Mouse (Mus musculus) forebrain, postnatal 0 days (tissue): ENCODE data around the gene Icmt. TPM values are rescaled to one million over a fixed set of nuclear protein-coding genes. Genes with fewer than 3 reads are reported as not detected.

Experiments used
- ATAC-seq: fragments of 200-750 bp; cut with Nextera tagmentation; 2 replicates; pipeline ENCODE4 v1.8.0; 2017; ENCODE audit warnings: mild to moderate bottlenecking, moderate library complexity
- DNase-seq: peaks from one replicate; pipeline ENCODE4 v3.0.0-alpha.2; 2015
- H3K27ac ChIP-seq: fragments of 300-500 bp; sonication (generic); 2 replicates; pipeline ENCODE4 v1.5.1; 2014; ENCODE audit warnings: low read depth, mild to moderate bottlenecking, antibody characterized with exemption, low read length, moderate library complexity, mixed read lengths
- H3K27me3 ChIP-seq: fragments of 300-500 bp; sonication (generic); 2 replicates; pipeline ENCODE4 v1.6.1; 2014; ENCODE audit warnings: mild to moderate bottlenecking, low read length, mixed read lengths; ENCODE audit not compliant: insufficient read depth
- H3K36me3 ChIP-seq: fragments of 300-500 bp; sonication (generic); 2 replicates; pipeline ENCODE4 v1.6.1; 2014; ENCODE audit warnings: mild to moderate bottlenecking, moderate library complexity; ENCODE audit not compliant: insufficient read depth
- H3K4me1 ChIP-seq: fragments of 300-500 bp; sonication (generic); 2 replicates; pipeline ENCODE4 v1.6.1; 2014; ENCODE audit warnings: antibody characterized with exemption; ENCODE audit not compliant: insufficient read depth
- H3K4me2 ChIP-seq: fragments of 300-500 bp; sonication (generic); 2 replicates; pipeline ENCODE4 v1.6.1; 2014; ENCODE audit warnings: low read depth, mild to moderate bottlenecking, moderate library complexity
- H3K4me3 ChIP-seq: fragments of 300-500 bp; sonication (generic); 2 replicates; pipeline ENCODE4 v1.5.1; 2014; ENCODE audit warnings: low read depth, low read length, mixed read lengths
- H3K9ac ChIP-seq: fragments of 300-500 bp; sonication (generic); 2 replicates; pipeline ENCODE4 v1.6.1; 2014; ENCODE audit warnings: mild to moderate bottlenecking
- H3K9me3 ChIP-seq: fragments of 300-500 bp; sonication (generic); 2 replicates; pipeline ENCODE4 v1.6.1; 2016; ENCODE audit warnings: low read length
- CTCF ChIP-seq: sonication (generic); IDR thresholded peaks from 2 replicates; pipeline ENCODE4 v1.5.1; 2016; ENCODE audit warnings: antibody characterized with exemption, control low read depth, low read depth
- WGBS: fragments of 180-500 bp; shearing (Covaris S2); extraction: QIAGEN DNeasy Blood & Tissue Kit; methylation state at CpG from one replicate; pipeline ENCODE4 v1.1.7; 2014; 5-methylcytosine and 5-hydroxymethylcytosine counted together
- polyA plus RNA-seq: library from polyadenylated mRNA; unstranded; fragments of >200 nt; fragmentation: Nextera tagmentation; extraction: Ambion mirVana; gene quantifications from 2 replicates; pipeline ENCODE4 v1.2.1, GENCODE M21; 2015
- total RNA-seq: library from RNA; depleted of rRNA; stranded (reverse); fragments of >200 nt; gene quantifications from 2 replicates; pipeline ENCODE4 v1.2.3, GENCODE M21; 2014

Icmt gene
- total and polyA plus RNA-seq, 2 experiments from 2014 or later, result 12.7 to 28.5 TPM

DNA sequence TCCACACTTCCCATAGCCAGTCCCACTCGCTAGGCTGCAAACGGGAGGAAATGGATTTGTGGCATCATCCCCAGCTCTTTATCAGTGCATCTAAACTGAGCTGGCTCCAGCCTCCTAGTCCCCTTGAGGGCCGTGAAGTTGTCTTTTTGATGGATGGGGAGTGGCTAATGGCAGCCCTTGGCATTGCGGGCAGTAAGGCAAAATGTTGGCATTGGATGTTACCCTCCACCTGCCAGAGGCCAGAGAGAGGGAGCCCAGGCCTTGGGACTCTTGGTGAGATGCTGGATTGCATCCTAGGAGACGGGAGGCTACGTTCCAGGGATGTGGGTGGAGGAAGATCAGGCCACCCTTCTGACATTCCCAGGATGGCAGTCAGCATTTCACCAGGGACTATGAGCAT, 9.0 kb downstream of the Icmt start:
- 77% methylated on average over 6 of the region's 6 CpGs for WGBS
- ATAC-seq, result no peak

DNA sequence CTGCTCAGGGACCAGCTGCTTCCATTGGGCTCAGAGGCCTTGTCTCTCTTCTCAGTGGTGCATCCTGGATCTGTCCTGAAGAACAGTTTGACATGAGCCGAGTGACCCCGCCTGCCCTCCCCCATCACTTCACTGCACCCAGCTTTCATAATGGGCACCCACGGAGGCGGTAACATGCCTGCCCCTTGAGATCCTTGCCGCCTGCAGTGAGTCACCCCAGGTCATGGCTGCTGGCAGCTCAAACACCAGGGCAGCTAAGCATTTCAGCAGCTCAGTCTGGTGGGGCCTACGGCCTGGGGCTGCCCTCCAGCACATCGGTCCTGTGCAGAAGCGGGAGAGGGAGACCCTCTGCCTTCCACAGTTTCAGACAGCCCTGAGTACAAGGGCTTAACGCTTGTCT, 10.5 kb downstream of the Icmt start:
- no peak overlapping the region for H3K9ac ChIP-seq
- H3K36me3 ChIP-seq, result peaks cover 28% of the 10 kb centered on the region
- no peak overlapping the region for H3K27ac ChIP-seq
- no peak for ATAC-seq
- no peaks in the 10 kb centered on the region for H3K9me3 ChIP-seq
- no peak overlapping the region for H3K4me3 ChIP-seq
- H3K4me2 ChIP-seq, result no peak overlapping the region
- 88% methylated on average over 9 of the region's 9 CpGs for WGBS
- no peak for TF ChIP-seq CTCF
- H3K4me1 ChIP-seq, result no peaks in the 10 kb centered on the region
- peaks cover 18% of the 10 kb centered on the region for H3K27me3 ChIP-seq
- no peak for DNase-seq

More for the DNA sequence above, 9.0 kb downstream of the Icmt start:
- Histone ChIP-seq H3K27ac (no peak overlapping the region), H3K9ac (no peak overlapping the region), H3K9me3 (no peaks in the 10 kb centered on the region), H3K4me2 (no peak overlapping the region), H3K4me1 (no peaks in the 10 kb centered on the region), H3K4me3 (no peak overlapping the region), H3K27me3 (peaks cover 2% of the 10 kb centered on the region; the same call in 1 of the 2 replicates), H3K36me3 (peaks cover 42% of the 10 kb centered on the region)
- no peak for DNase-seq
- TF ChIP-seq CTCF, result no peak

DNA sequence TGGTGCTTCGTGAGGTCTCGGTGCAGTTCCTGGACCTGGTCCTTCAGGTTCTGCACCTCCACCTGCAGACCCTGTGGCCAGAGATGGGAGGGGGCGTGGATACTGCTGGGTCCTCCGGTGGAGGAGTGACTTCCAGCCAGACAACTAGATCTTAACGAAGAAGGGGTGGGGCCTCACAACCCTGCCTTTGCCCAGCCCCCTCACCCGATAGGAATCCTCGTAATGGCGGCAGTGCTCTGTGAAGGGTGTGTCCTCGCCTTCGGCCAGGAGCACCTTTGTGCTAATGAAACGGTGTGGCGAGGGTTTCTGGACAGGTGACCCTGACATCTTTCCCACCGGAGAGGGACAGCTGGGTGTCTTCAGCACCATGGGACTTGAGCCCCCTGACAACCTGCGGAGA, 15.2 kb downstream of the Icmt start:
- no peak for TF ChIP-seq CTCF
- no peak for ATAC-seq
- DNase-seq, result no peak
- 6% methylated on average over 14 of the region's 14 CpGs for WGBS
- Histone ChIP-seq H3K4me3 (peak overlapping the region; percentile 43; the same call in 1 of the 2 replicates), H3K4me1 (0 out of 2 replicates have a peak, but pooled peaks cover 7% of the 10 kb centered on the region), H3K27ac (no peak overlapping the region), H3K4me2 (peak overlapping the region; percentile 75), H3K9ac (peak overlapping the region; percentile 44; the same call in 1 of the 2 replicates), H3K36me3 (0 out of 2 replicates have a peak, but pooled peaks cover 4% of the 10 kb centered on the region), H3K27me3 (peaks cover 55% of the 10 kb centered on the region), H3K9me3 (no peaks in the 10 kb centered on the region)

GRCm38 (mm10) chr4:152313211-152313632, 16.2 kb downstream of the Icmt start:
- DNase-seq, result peak; percentile 59

GRCm38 (mm10) chr4:152313934-152314333, 16.9 kb downstream of the Icmt start:
- peak; percentile 73 for ATAC-seq
- Histone ChIP-seq H3K27ac (no peak overlapping the region), H3K4me2 (peak overlapping the region; percentile 75), H3K4me3 (peak overlapping the region; percentile 43), H3K9ac (peak overlapping the region; percentile 44; the same call in 1 of the 2 replicates), H3K36me3 (0 out of 2 replicates have a peak, but pooled peaks cover 1% of the 10 kb centered on the region), H3K9me3 (no peaks in the 10 kb centered on the region), H3K27me3 (peaks cover 66% of the 10 kb centered on the region), H3K4me1 (0 out of 2 replicates have a peak, but pooled peaks cover 7% of the 10 kb centered on the region)
- peak; percentile 66 for DNase-seq
- TF ChIP-seq CTCF, result peak; percentile 65

More at GRCm38 (mm10) chr4:152313211-152313632, 16.2 kb downstream of the Icmt start:
- H3K9me3 ChIP-seq, result no peaks in the 10 kb centered on the region
- H3K4me1 ChIP-seq, result 0 out of 2 replicates have a peak, but pooled peaks cover 7% of the 10 kb centered on the region
- H3K27me3 ChIP-seq, result peaks cover 65% of the 10 kb centered on the region
- no peak for TF ChIP-seq CTCF
- H3K27ac ChIP-seq, result no peak overlapping the region
- ATAC-seq, result peak; percentile 62
- H3K36me3 ChIP-seq, result 0 out of 2 replicates have a peak, but pooled peaks cover 4% of the 10 kb centered on the region
- H3K4me2 ChIP-seq, result peak overlapping the region; percentile 75
- under 1% methylated on average over 29 of the region's 29 CpGs for WGBS
- H3K4me3 ChIP-seq, result peak overlapping the region; percentile 43
- peak overlapping the region; percentile 44 for H3K9ac ChIP-seq

DNA sequence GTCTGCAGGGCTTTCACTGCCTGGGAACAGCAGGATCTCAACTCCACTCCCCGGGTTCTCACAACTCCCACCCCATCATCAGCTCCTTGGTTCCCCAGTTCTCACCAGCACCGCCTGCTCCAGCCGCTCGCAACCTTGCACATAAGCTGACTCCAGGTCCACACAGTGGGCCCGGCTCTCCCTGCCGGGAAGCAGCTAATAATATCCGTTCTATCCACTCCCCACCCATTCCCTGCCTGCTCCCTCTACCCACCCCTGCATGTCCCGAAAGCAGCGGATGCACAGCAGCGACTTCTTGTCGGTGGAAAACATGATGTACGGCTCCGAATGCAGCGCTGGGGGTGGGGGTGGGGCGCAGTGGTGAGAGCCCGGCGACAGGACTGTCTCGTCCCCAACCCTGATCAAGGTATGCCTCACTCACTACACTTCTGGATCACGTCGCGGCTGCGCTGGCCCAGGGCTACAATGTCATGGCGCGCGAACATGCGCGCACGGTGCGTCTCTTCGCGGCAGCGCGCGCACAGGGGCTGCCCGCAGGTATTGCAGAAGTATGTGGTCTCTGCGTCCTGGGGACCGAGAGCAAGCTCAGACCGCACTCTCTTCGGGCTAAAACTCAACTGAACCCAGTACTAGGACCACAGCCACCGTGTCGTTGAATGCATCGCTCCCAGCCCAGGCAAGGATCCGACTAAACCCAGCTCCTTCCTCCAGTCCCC, 18.6 kb downstream of the Icmt start:
- WGBS, result 1% methylated on average over 43 of the region's 43 CpGs
- H3K27ac ChIP-seq, result no peak overlapping the region
- no peak overlapping the region for H3K9ac ChIP-seq
- no peaks in the 10 kb centered on the region for H3K9me3 ChIP-seq
- H3K36me3 ChIP-seq, result no peaks in the 10 kb centered on the region
- peaks cover 66% of the 10 kb centered on the region for H3K27me3 ChIP-seq
- 0 out of 2 replicates have a peak, but pooled peaks cover 7% of the 10 kb centered on the region for H3K4me1 ChIP-seq
- peak overlapping the region; percentile 38 for H3K4me3 ChIP-seq
- no peak for TF ChIP-seq CTCF
- DNase-seq (no peak), ATAC-seq (0 out of 2 replicates have a peak, but pooled peaks have one; percentile 10)
- peak overlapping the region; percentile 58 for H3K4me2 ChIP-seq

GRCm38 (mm10) chr4:152317631-152318033, 20.6 kb downstream of the Icmt start:
- Histone ChIP-seq H3K4me3 (no peak overlapping the region), H3K27ac (no peak overlapping the region), H3K4me2 (no peak overlapping the region), H3K9me3 (no peaks in the 10 kb centered on the region), H3K4me1 (0 out of 2 replicates have a peak, but pooled peaks cover 7% of the 10 kb centered on the region), H3K36me3 (no peaks in the 10 kb centered on the region), H3K27me3 (peaks cover 48% of the 10 kb centered on the region), H3K9ac (no peak overlapping the region)
- 73% methylated on average over 6 of the region's 6 CpGs for WGBS
- ATAC-seq (no peak), DNase-seq (no peak)
- TF ChIP-seq CTCF, result no peak
